Mouse (Mus musculus): ENCODE results near the gene Polr3c.
A peak's percentile ranks its signal among the peaks of the same experiment; 100 is the strongest.
"Not testable (repeated sequence)": the region's sequence is repeated elsewhere in the genome, so short reads cannot be mapped to it uniquely, and the experiment has no call there.

The Polr3c gene

DNA sequence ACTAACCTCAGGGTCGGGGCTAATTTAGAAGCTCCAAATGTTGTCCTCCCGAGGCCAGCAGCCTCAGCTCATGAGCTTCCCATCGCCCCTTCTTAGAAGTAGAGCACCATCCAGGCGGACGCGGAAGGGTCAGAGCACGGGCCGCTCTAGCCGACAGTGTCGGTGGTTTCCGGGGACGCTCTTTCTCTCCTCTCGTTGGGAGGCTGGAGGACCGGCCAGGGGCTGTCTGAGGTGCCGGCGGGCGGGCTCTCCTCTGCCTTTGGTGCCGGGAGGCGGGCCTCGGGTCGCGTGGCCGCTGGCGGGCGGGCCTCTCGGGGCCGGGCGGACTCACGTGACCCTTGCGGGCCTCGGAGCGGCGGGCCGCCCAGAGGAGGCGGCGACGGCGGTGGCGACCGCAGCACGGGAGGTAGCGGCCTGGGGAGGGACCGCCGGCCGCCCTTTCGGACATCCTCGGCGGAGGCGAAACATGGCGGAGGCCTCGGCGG, at the start of gene Polr3c, which contains the start of gene Rnf115:
Gene Polr3c, minus strand, starts transcription at position 286 of the 485 bp plus-strand sequence.
Gene Rnf115, plus strand, starts transcription at position 322 of the 485 bp plus-strand sequence.
- DNase-seq (ENCODE audit: low spot score) = peak; percentile 89

DNA sequence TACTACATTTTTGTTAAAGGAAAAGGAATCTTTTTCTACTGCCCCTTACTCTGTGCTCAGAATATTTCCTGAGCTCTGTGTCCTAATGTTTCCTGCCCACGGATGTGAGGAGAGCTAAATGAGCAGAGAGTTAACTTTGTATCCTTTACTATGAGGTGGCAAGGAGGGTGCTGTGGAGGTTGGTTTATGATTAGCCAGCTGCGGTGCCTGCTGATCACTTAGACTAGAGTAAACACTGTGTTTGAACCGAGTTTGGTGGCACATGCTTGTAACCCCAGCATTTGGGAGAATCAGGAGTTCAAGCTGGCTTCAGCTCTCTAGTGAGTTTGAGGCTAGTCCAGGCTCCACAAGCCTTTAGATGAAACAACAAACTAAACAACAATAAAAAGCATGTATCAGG, 49.7 kb upstream of the Polr3c start:
- DNase-seq (ENCODE audit: low spot score) = no peak

DNA sequence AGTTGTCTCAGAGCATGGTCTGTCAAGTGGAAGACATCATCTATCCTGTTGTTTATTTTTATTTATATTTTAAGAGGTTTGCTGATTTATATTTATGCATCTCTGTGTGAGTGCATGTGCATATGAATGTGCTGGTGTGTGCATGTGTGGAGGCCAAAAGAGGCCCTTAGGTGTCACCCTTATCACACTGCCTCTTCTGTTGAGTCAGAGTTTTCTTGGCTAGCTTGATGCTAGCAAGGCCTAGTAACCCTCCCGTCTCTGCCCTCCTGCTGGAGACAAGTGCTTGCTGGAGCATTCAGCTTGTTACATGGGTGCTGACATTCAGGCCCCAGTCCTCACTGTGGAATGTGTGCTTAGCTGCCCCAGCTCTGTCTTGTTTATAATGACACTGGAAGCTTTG, 45.5 kb upstream of the Polr3c start:
- DNase-seq (ENCODE audit: low spot score) = no peak

DNA sequence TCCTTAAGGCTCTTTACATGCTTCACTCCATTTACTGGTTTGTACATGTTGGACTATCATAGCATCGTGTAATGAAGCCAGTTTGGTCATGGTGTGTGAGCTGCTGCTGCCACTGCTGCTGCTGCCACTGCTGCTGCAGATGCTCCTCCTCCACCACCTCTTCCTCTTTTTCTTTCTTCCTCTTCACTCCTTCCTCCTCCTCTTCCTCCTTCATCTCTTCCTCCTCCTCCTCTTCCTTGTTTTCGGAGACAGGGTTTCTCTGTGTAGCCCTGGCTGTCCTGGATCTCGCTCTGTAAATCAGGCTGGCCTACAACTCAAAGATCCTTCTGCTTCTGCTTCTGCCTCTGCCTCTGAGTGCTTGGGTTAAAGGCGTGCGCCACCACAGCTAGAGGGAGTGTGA, 42.5 kb upstream of the Polr3c start:
- DNase-seq (ENCODE audit: low spot score) = no peak

DNA sequence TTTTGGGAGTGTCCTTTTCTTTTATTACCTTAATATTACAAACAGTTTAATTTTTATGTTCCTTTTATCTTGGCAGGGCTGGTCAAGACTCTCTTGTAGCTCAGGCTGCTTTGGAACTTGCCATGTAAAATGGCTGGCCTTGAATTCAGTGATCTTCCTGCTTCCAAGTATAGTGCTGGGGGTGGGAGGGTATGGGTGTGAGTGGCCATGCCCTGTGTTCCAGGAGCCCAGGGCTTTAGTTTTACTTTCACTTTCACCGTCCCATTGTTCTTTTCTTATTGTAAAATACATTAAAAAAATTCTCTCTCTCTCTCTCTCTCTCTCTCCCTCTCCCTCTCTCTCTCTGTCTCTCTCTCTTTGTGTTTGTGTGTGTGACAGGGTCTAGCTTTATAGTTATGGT, 37.1 kb upstream of the Polr3c start:
- DNase-seq (ENCODE audit: low spot score) = no peak

DNA sequence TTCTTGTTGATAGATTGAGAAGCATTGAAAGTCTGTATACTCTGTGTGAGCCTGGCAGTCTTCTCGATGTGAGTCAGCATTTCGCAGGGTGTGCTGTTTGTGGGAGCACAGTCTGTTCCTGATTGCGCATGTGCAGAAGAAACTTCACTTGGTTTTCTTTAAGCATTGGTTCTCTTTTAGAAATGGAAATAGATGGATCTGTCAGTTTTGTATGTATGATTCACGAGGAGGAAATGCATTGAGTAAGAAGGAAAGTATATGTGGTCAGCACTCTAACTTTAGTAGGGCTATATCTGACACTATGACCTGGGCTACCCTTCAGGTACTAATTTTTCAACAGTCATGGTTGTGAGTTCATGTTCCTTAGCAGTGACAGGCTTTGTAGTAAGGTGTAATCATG, 32.3 kb upstream of the Polr3c start:
- DNase-seq (ENCODE audit: low spot score) = no peak

DNA sequence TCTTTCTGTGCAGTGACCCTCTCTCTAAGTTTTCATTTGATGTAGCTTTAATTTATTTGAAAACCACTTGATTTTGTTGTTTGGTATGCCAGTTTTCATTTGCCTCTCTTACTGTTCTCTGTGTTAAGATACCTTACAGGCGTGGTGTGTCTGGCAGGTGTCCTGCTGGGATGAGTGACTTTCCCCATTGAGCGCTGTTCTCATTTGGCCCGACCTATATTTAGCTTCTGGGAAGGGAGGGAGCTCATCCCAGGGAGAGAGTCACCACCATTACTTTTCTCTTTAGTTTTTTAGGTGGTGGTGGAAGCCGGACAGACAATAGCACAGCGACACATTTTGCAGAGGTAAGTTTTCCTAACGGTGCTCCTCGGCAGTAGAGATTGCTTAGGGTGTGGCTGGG, 30.3 kb upstream of the Polr3c start:
- DNase-seq (ENCODE audit: low spot score) = no peak

DNA sequence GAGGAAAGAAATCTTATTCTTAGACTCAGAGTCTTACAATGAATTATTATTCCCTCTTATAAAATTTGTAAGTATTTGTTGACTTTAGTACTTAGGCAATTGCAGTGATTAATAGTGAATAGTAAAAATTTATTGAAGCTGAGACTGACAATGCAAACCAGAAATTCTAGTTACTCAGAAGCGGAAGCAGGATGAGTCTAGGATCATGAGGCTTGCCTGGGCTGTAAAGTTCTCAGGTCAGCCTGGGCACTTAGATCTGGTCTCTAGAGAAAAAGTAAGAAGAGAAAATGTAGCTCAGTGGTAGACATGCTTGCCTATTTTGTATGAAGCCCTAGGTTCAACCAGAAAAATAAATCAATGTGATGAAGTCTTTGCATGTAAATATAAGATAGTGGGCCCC, 28.5 kb upstream of the Polr3c start:
- no peak for DNase-seq (ENCODE audit: low spot score)

DNA sequence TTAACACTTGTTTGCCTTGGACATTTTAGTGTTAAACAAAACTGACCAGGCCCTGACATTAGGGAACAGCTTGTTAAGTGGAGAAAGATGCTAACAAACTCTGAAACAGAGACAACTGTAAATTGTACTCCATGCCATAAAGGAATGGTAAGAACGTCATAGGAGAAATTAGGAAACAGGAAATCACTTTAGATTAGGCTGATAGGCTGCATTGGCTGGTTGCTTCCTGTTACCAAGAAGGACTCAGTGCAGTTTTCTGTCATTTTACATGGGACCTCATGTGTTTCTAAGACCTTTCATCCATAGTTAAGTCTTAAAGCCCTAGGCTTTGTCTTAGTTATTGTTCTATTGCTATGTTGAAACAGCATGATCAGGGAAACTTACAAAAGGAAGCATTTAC, 19.4 kb upstream of the Polr3c start:
- no peak for DNase-seq (ENCODE audit: low spot score)

DNA sequence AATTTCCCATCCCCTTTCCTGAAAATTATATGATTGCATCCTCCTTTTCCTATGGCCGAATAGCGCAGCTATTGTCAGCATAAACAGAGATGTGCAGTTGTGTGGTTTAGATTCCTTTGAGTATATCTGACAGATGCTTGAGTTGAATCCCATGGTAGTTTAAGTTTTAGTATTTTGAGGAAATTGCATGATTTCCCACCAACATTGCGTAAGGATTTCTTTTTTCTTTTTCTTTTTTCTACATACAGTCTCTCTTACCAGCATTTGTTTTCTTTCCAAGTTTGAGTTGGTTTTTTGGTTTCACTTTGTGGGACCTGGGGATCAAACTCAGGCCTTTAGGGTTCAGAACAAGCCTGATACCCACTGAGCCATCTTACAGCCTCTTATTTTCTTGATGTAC, 16.9 kb upstream of the Polr3c start:
- no peak for DNase-seq (ENCODE audit: low spot score)

DNA sequence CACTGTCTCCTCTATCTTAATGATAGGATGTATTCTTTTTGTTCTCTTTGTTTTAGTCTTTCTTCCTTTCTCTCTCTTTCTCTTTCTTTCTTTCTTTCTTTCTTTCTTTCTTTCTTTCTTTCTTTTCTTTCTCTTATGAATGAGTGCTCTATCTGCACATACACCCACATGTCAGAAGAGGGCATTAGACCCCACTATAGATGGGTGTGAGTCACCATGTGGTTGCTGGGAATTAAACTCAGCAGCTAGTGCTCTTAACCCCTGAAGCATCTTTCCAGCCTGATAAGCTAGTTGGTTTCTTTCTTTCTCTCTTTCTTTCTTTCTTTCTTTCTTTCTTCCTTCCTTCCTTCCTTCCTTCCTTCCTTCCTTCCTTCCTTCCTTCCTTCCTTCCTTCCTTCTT, 12.9 kb upstream of the Polr3c start:
- not testable (repeated sequence) for DNase-seq (ENCODE audit: low spot score)

DNA sequence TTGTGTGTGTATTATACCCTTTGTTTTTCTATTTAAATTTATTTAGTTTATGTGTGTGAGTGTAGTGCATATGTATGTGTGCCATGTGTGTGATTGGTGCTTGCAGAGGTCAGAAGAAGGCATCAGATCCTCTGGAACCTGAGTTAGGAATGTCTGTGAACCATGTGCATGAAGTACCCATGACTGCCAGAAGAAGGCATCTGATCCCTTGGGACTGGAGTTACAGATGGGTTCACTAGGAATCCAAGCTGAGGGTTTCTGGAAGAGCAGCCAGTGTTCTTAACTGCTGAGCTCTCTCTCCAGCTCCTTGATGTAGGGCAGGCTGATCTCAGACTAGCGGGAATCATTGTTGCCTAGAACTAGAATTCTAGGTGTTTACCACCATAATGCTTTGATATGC, 10.6 kb upstream of the Polr3c start:
- no peak for DNase-seq (ENCODE audit: low spot score)

DNA sequence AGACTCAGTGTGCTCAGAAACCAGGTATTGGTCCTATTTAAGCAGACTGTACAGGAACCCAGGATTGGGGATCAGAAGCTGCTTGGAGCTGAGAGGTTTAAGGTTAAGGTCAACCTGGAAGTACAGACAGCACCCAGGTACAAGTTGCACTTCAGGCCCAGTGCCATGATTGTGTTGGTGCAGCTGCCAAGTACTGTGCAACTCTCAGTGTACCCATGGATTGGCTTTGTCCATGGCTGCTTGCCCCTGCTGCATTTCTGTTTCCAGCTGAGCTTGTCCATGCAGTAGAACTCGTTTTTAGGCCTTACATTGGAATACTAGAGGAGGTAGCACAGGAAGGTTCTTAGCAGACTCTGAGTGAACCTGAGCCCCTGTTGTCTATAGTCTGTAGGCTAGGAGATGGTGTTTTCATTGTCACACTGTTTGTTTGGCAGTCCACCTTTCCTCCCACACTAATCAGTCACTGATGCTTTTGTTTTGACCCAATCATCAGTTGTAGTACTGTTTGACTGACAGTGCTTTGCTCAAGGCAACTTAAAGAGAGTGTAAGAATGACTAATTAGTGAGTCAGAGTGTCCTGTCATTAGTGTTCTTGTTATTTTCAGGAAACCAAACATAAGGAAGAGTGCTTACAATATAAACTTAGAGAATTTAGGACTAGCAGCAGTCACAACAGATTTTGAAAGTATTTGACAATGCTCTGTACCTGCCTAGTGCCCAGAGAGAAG, 9.7 kb upstream of the Polr3c start:
- DNase-seq (ENCODE audit: low spot score) = no peak

DNA sequence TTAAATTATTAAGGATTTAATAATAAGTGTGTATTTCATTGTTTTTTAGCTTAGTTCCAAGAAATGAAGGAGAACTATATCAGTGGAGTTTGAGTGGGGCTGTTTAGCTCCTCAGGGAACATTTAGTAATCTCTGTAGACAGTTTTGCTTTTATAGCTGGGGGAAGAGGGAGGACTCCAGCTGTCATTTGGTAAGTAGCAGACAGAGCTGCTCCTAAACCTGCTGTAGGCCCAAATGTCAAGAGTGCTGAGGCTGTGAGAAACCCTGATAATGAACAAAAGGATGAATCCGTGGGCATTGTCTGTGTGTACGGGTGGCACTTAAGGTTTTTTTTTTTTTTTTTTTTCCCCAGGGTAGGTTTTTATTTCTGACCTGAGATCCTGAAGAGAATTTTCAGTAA, 7.8 kb upstream of the Polr3c start:
- no peak for DNase-seq (ENCODE audit: low spot score)

DNA sequence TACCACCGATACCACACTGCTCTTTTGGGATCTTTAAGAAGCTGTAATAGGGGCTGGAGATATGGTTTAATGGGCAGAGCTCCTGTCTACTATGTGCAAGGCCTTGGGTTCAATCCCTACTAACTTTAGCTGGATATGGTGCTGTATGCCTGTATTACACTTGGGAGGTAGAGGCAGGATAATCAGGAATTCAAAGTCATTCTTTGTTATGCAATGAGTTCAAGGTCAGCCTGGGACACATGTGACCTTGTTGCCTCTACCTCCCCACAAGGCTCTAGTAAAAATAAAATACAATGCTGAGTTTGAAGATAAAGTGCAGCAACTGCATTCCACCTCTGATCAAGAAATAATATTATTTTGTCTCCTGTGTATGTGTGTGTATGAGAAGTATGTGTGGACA, 6.6 kb upstream of the Polr3c start:
- no peak for DNase-seq (ENCODE audit: low spot score)

DNA sequence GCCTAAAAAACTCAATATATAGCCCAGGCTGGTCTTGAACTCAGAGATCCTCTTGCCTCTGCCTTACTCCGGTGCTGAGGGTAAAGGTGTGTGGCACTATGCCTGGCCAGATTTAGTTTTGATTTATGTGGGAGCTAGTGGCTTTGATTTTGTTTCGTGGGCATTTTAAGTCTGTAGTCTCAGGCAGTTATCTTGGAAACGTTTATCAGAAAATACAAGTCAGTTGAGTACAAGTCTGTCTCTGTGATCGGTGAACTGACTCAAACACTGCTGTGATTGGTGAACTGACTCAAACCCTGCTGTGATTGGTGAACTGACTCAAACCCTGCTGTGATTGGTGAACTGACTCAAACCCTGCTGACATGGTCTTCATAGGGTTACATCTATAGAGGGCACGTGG, 3.4 kb upstream of the Polr3c start:
- no peak for DNase-seq (ENCODE audit: low spot score)

DNA sequence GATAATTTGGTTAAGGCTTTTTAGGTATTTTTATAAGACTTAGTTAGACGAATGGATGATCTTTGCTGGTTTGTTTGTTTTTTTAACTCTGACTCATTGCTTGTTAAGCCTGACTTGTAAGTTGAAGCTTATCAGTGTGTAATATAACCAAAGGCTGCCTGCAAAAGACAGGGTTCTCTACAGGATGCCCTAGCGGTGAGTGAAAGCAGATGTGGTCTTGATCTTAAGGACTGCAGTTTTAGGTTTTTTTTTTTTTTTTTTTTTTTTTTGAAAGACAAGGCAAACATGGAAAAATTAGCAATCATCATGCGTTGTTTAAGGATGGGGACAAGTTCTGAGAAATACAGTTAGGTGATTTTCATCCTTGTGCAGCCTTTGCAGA, 2.0 kb upstream of the Polr3c start:
- DNase-seq (ENCODE audit: low spot score) = no peak

DNA sequence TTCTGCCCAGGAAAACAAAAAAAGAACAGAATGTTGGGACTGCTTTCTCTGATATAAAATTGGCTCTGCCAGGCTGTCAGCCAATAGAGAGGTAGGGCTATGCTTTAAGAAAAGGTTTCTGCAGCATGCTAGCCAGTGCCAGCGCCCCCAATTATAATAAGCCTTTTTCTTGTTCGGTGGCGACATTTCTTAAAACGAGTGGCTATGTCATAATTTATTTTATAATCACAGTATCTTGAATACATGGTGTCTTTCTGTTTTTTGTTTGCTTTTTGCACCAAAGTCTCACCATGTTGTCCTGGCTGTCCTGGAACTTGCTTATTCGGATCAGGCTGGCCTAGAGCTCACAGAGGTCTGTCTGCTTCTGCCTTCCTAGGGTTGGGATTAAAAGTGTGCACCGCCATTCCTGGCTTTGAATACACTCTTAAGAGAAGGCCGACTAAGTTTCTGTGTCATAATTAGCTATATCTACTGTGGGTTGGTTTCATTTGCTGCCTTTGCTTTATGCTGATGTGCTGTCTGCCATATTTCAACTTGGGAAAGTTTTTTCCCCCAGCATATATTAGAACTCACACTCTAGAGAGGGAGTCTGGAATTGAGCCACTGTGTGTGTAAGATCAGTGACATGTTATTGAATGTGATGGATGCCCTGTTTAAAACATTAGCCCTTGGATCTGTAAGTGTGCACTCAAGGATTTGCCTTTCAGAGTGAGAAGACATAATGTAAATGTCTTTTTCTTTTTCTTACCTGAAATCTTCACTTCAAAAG, 1.4 kb upstream of the Polr3c start:
- DNase-seq (ENCODE audit: low spot score) = no peak

DNA sequence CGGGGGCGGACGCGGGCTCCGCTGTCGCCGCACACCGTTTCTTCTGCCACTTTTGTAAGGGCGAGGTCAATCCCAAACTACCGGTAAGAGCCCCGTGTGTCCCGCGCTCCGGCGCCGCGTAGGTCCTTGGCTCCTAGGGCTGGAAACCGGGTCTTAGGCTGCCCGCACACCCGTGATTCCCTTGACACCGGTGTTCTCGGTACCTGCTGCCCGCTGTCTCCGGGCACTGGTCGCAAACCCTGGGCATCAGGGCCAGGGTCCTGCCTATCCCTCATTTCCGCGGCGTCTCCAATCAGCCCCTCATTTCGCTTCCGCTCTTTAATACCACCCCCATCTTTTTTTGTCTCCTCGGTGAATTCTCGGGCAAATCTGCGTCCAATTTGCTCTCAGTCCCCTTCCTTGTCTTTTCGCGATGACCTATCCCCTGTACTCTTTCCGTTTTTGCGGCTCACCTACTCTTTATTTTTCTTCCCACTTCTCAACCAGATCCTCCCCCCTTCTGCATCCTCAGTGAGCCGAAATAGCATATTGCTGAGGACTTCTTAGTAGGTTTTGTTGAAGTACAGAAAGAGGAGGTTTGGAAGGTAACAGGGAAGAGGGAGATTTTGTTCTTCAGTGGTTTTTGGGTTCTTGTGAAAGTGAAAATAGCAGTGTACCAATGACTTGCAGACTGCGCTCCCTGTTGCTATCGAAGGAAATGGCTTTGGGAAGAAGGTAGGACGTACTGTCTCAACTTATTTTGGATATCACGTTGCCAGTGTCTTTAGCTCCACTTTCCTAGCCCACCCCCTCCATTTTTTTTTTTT, 603 bp upstream of the Polr3c start:
- no peak for DNase-seq (ENCODE audit: low spot score)

DNA sequence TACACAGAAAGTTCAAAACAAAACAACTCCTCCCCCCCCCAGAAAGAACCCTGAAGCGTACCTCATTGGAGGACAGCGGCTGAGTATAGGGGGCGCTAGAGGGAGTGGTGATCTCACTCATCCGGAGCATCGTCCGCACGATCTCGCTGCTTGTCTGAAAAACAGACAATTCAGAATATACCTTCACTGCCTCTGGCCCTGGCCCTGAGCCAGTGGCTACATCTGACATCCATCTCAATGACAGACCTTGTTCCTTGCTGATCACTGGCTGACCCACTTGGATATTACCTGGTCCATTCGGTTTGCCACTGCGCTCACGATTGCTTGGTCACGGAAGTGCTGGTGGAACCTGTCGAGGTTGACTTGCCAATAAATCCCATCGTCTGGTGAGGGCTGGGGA, 8.3 kb downstream of the Polr3c start:
- no peak for DNase-seq (ENCODE audit: low spot score)

DNA sequence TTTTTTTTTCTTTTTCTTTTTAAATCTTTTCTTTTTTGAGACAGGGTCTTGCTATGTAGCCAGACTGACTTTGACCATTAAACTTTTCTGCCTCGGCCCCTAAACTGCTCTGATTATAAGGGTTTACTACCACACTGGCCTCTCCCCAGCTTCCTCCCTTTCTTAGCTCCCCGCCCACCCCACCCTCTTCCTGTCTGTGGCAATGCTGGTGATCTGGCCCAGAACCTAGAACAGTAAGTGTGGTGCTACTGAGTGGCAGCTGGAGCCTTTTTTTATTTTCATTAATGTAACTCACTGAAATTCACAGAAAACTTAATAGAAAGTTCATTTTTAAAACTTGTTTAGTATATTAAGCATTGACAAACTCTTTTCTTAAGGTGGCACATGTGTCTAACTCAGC, 11.6 kb downstream of the Polr3c start:
- no peak for DNase-seq (ENCODE audit: low spot score)

DNA sequence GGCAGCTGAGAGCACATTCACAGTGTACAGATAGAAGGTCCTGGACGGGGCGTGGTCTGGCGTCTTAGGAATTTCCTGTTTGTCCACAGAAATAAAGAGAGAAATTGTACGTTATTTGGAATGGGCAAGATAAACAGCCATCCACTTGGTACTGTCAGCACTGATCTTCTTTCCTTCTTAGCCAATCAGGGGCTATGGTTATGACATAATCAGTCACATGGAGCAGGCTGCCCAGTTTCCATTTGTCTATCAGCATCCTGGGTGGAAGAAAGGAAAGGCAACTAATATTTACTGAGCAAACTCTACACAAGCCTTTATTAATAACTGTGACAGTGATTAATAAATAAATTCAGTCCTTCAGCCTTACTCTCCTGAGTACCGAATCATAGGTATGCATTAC, 13.1 kb downstream of the Polr3c start:
- no peak for DNase-seq (ENCODE audit: low spot score)

DNA sequence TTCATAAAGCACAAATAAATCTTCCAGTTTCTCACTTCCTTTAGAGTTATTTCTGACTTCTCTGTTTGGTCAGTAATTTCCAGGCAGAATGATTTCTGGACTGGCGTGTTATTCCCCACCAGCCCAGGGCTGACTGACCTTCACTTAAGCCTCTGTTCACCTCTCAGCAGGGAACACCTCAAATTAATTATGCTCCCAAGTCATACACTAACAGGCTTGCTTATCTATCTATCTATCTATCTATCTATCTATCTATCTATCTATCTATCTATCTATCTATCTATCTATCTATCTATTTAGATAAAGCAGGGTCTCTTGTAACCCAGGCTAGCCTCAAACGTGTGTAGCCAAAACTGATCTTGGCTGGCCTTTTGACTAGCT, 18.8 kb downstream of the Polr3c start:
- DNase-seq (ENCODE audit: low spot score) = no peak

All from ovary, postnatal 10 days (tissue).